Mouse (Mus musculus) retina, embryonic 14.5 days (tissue): Measurements from ENCODE around the gene Cpeb4.

Experiments
- DNase-seq: peaks from one replicate; pipeline ENCODE4 v3.0.0-alpha.2; 2015; ENCODE audit warnings: low spot score

Cpeb4 gene

GRCm38 (mm10) chr11:31846771-31847468 is 25.1 kb upstream of the Cpeb4 start:
- DNase-seq, result no peak

- no peak for DNase-seq
Observed at GRCm38 (mm10) chr11:31847469-31847805, 24.6 kb upstream of the Cpeb4 start.

GRCm38 (mm10) chr11:31848725-31849124 is 23.3 kb upstream of the Cpeb4 start:
- DNase-seq, result no peak

- DNase-seq, result no peak
Observed at GRCm38 (mm10) chr11:31850156-31850775, 21.7 kb upstream of the Cpeb4 start.

- peak; percentile 66 for DNase-seq
Observed at GRCm38 (mm10) chr11:31850995-31851394, 21.0 kb upstream of the Cpeb4 start.

GRCm38 (mm10) chr11:31851702-31852560 is 20.1 kb upstream of the Cpeb4 start:
- DNase-seq, result no peak

GRCm38 (mm10) chr11:31854955-31855354 is 17.1 kb upstream of the Cpeb4 start:
- DNase-seq, result no peak

- DNase-seq, result no peak
Observed at GRCm38 (mm10) chr11:31857479-31857878, 14.5 kb upstream of the Cpeb4 start.

- no peak for DNase-seq
Observed at GRCm38 (mm10) chr11:31861149-31861890, 10.7 kb upstream of the Cpeb4 start.

GRCm38 (mm10) chr11:31867976-31868375 is 4.0 kb upstream of the Cpeb4 start:
- no peak for DNase-seq

- DNase-seq, result peak; percentile 100
Observed at GRCm38 (mm10) chr11:31870285-31871010, 1.6 kb upstream of the Cpeb4 start.

GRCm38 (mm10) chr11:31871135-31871541 is 873 bp upstream of the Cpeb4 start:
- DNase-seq, result peak; percentile 60

- no peak for DNase-seq
Observed at GRCm38 (mm10) chr11:31872546-31873261, 693 bp downstream of the Cpeb4 start.

GRCm38 (mm10) chr11:31874071-31874470 is 2.1 kb downstream of the Cpeb4 start:
- no peak for DNase-seq

- no peak for DNase-seq
Observed at GRCm38 (mm10) chr11:31883671-31884070, 11.7 kb downstream of the Cpeb4 start.

- DNase-seq, result no peak
Observed at GRCm38 (mm10) chr11:31885765-31886164, 13.8 kb downstream of the Cpeb4 start.

GRCm38 (mm10) chr11:31888229-31888628 is 16.2 kb downstream of the Cpeb4 start:
- no peak for DNase-seq

GRCm38 (mm10) chr11:31892152-31892551 is 20.1 kb downstream of the Cpeb4 start:
- DNase-seq, result no peak

GRCm38 (mm10) chr11:31893639-31894038 is 21.6 kb downstream of the Cpeb4 start:
- no peak for DNase-seq

GRCm38 (mm10) chr11:31896065-31896792 is 24.2 kb downstream of the Cpeb4 start:
- no peak for DNase-seq
